Mouse (Mus musculus) intestine, embryonic 15.5 days (tissue): ENCODE results near the gene Cdh22. TPM values are rescaled to one million over a fixed set of nuclear protein-coding genes. Genes with fewer than 3 reads are reported as not detected.

Source experiments
- ATAC-seq: fragments of 200-750 bp; cut with Nextera tagmentation; 2 replicates; pipeline ENCODE4 v1.8.0; 2017; ENCODE audit warnings: moderate TSS enrichment, moderate library complexity
- H3K27ac ChIP-seq: fragments of 300-500 bp; sonication (generic); 2 replicates; pipeline ENCODE4 v1.5.1; 2015; ENCODE audit warnings: mild to moderate bottlenecking, inconsistent platforms
- H3K27me3 ChIP-seq: fragments of 300-500 bp; sonication (generic); replicated peaks from 2 replicates; pipeline ENCODE4 v1.6.1; 2015; ENCODE audit warnings: inconsistent platforms
- H3K36me3 ChIP-seq: fragments of 300-500 bp; sonication (generic); 2 replicates; pipeline ENCODE4 v1.6.1; 2015; ENCODE audit warnings: inconsistent platforms
- H3K4me1 ChIP-seq: fragments of 300-500 bp; sonication (generic); replicated peaks from 2 replicates; pipeline ENCODE4 v1.6.1; 2015; ENCODE audit warnings: inconsistent platforms
- H3K4me2 ChIP-seq: fragments of 300-500 bp; sonication (generic); replicated peaks from 2 replicates; pipeline ENCODE4 v1.6.1; 2015; ENCODE audit warnings: mild to moderate bottlenecking, inconsistent platforms
- H3K4me3 ChIP-seq: fragments of 300-500 bp; sonication (generic); replicated peaks from 2 replicates; pipeline ENCODE4 v1.5.1; 2015; ENCODE audit warnings: inconsistent platforms
- H3K9ac ChIP-seq: fragments of 300-500 bp; sonication (generic); 2 replicates; pipeline ENCODE4 v1.6.1; 2015; ENCODE audit warnings: inconsistent platforms
- H3K9me3 ChIP-seq: fragments of 300-500 bp; sonication (generic); 2 replicates; pipeline ENCODE4 v1.6.1; 2016; ENCODE audit warnings: inconsistent platforms
- WGBS: fragments of 180-500 bp; shearing (Covaris S2); methylation state at CpG from one replicate; pipeline ENCODE4 v1.1.7; 2015; 5-methylcytosine and 5-hydroxymethylcytosine counted together
- polyA plus RNA-seq: library from polyadenylated mRNA; unstranded; fragments of >200 nt; fragmentation: Nextera tagmentation; extraction: Ambion mirVana; gene quantifications from 2 replicates; pipeline ENCODE4 v1.2.1, GENCODE M21; 2015

The Cdh22 gene
- polyA plus RNA-seq, 1 experiment from 2014 or later: 0.62 TPM

DNA sequence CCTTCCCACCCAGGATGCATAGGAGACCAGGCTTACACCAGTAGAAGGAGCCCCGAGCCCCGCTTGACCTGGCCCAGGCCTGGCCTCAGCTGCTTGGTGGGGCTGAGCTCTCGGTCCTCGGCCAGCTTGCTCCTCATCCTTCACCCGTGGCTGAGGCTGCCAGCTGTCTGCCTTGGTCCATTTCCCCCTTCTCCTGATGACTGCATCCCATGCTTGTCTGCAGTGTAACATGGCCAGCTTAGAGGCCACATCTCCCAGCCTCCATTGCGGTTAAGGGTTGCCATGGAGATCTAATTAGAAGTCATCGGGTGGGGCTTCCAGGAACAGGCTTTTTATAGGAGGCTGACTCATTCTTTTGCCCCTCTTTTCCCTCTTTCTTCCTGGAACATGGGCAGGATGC, 29.2 kb upstream of the Cdh22 start:
- Histone ChIP-seq H3K4me2 (no peak overlapping the region), H3K27me3 (peaks cover 18% of the 10 kb centered on the region), H3K4me3 (no peak overlapping the region), H3K9ac (no peak overlapping the region), H3K9me3 (no peaks in the 10 kb centered on the region), H3K27ac (no peak overlapping the region), H3K4me1 (no peaks in the 10 kb centered on the region), H3K36me3 (no peaks in the 10 kb centered on the region)
- 54% methylated on average over 7 of the region's 7 CpGs for WGBS
- no peak for ATAC-seq

DNA sequence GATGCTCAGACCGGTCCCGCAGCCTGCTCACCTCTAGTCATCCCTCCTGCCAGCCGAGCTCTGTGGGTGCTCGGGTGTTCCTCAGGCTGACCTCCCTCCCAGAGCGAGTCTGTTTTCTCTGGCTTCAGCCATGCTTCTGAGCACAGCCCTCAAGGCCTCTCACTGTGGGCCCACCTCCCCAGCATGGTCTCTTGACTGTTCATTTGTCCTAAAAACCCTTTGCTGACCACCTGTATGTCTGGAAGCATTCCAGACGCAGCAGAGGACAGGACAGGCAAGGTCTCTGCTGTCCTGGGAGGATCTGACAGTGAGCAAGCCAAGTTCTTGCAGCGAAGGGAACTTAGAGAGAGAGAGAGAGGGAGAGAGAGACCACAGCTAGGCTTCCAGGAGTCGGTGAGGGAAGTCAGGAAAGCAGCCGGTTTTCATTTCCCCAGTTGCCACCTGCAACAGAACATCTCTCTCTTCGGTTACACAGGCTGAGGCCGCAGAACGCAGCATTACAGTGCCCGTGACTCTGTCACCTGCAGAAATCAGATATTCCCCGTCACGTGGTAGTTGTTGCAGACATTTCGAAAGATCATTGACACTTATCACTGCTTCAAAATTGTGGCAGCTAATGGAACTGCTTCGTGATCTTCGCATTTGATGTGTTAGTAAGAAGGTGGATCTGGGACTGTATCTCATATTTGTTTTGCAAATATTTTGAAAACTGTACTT, 27.8 kb upstream of the Cdh22 start:
- Histone ChIP-seq H3K4me2 (no peak overlapping the region), H3K4me3 (no peak overlapping the region), H3K36me3 (no peaks in the 10 kb centered on the region), H3K27me3 (peaks cover 22% of the 10 kb centered on the region), H3K4me1 (no peaks in the 10 kb centered on the region), H3K9me3 (no peaks in the 10 kb centered on the region), H3K27ac (no peak overlapping the region), H3K9ac (no peak overlapping the region)
- no peak for ATAC-seq
- WGBS: 52% methylated on average over 18 of the region's 18 CpGs

DNA sequence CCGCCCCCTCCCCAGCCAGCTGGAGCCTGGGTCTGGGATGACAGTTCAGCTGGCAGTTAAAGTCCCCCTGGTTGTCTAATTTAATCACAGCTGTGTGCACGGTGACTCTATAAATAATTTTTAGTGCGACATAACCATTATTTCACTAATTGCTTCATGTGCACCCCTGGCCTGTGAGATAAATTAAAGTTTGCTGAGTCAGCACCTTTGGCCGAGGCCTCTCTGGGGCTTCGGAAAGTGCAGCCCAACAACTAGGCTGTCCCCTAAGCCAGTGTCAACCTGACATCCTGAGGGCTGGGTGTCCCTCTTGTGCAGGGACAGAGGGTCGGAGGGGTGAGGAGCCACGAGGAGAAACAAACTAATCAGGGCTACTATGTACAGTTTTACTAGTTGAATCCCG, 25.2 kb upstream of the Cdh22 start:
- Histone ChIP-seq H3K36me3 (no peaks in the 10 kb centered on the region), H3K9me3 (no peaks in the 10 kb centered on the region), H3K4me3 (no peak overlapping the region), H3K9ac (no peak overlapping the region), H3K4me2 (no peak overlapping the region), H3K4me1 (no peaks in the 10 kb centered on the region), H3K27ac (no peak overlapping the region), H3K27me3 (peaks cover 26% of the 10 kb centered on the region)
- WGBS: 68% methylated on average over 8 of the region's 8 CpGs
- no peak for ATAC-seq

GRCm38 (mm10) chr2:165258321-165258720, 23.7 kb upstream of the Cdh22 start:
- 73% methylated on average over 6 of the region's 6 CpGs for WGBS
- peaks cover 41% of the 10 kb centered on the region for H3K27me3 ChIP-seq
- no peak overlapping the region for H3K9ac ChIP-seq
- H3K4me1 ChIP-seq: no peaks in the 10 kb centered on the region
- H3K9me3 ChIP-seq: no peaks in the 10 kb centered on the region
- no peaks in the 10 kb centered on the region for H3K36me3 ChIP-seq
- H3K4me3 ChIP-seq: no peak overlapping the region
- H3K4me2 ChIP-seq: no peak overlapping the region
- ATAC-seq: no peak
- H3K27ac ChIP-seq: no peak overlapping the region

GRCm38 (mm10) chr2:165257151-165257834, 22.6 kb upstream of the Cdh22 start:
- Histone ChIP-seq H3K4me2 (no peak overlapping the region), H3K27me3 (peaks cover 48% of the 10 kb centered on the region), H3K27ac (no peak overlapping the region), H3K36me3 (no peaks in the 10 kb centered on the region), H3K4me1 (no peaks in the 10 kb centered on the region), H3K9ac (no peak overlapping the region), H3K9me3 (no peaks in the 10 kb centered on the region), H3K4me3 (no peak overlapping the region)
- ATAC-seq: no peak
- WGBS: 39% methylated on average over 11 of the region's 11 CpGs

GRCm38 (mm10) chr2:165256213-165256612, 21.6 kb upstream of the Cdh22 start:
- Histone ChIP-seq H3K9me3 (no peaks in the 10 kb centered on the region), H3K4me1 (no peaks in the 10 kb centered on the region), H3K4me2 (no peak overlapping the region), H3K4me3 (no peak overlapping the region), H3K27ac (no peak overlapping the region), H3K27me3 (peaks cover 49% of the 10 kb centered on the region), H3K36me3 (no peaks in the 10 kb centered on the region), H3K9ac (no peak overlapping the region)
- ATAC-seq: no peak
- 64% methylated on average over 10 of the region's 10 CpGs for WGBS

- Histone ChIP-seq H3K36me3 (no peaks in the 10 kb centered on the region), H3K4me2 (no peak overlapping the region), H3K9ac (no peak overlapping the region), H3K9me3 (no peaks in the 10 kb centered on the region), H3K4me1 (no peaks in the 10 kb centered on the region), H3K27me3 (peaks cover 49% of the 10 kb centered on the region), H3K4me3 (no peak overlapping the region), H3K27ac (no peak overlapping the region)
- 16% methylated on average over 10 of the region's 10 CpGs for WGBS
- ATAC-seq: no peak
Measured at GRCm38 (mm10) chr2:165253867-165254266, 19.2 kb upstream of the Cdh22 start.

DNA sequence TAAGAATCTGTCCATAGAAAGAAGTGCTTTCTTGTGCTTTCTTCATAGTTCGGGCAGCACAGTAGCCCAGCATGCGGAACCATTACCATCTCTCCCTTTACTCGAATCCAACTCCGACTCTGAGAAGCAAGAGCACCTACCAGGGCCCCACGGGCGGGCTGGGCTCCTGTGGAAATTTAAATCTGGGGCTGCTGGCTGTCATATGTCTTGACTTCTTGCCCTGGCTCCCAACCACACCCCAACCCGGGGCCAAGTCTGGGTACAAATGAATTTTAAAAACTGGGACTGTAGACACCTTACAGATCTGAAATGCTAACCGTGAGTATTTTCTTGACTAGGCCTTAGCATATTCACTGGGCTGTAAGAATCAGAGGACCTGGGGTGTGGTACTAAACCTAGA, 18.6 kb upstream of the Cdh22 start:
- H3K36me3 ChIP-seq: no peaks in the 10 kb centered on the region
- H3K4me1 ChIP-seq: no peaks in the 10 kb centered on the region
- H3K4me3 ChIP-seq: no peak overlapping the region
- WGBS: 80% methylated on average over 8 of the region's 8 CpGs
- ATAC-seq: no peak
- H3K27ac ChIP-seq: no peak overlapping the region
- no peak overlapping the region for H3K4me2 ChIP-seq
- H3K9ac ChIP-seq: no peak overlapping the region
- H3K9me3 ChIP-seq: no peaks in the 10 kb centered on the region
- peaks cover 46% of the 10 kb centered on the region for H3K27me3 ChIP-seq

- no peak overlapping the region for H3K27ac ChIP-seq
- no peak for ATAC-seq
- WGBS: 60% methylated on average over 9 of the region's 9 CpGs
Measured at GRCm38 (mm10) chr2:165252801-165253200, 18.1 kb upstream of the Cdh22 start.

GRCm38 (mm10) chr2:165252381-165252780, 17.7 kb upstream of the Cdh22 start:
- H3K27ac ChIP-seq: no peak overlapping the region
- 74% methylated on average over 8 of the region's 8 CpGs for WGBS
- no peak overlapping the region for H3K9ac ChIP-seq
- no peaks in the 10 kb centered on the region for H3K4me1 ChIP-seq
- no peaks in the 10 kb centered on the region for H3K36me3 ChIP-seq
- ATAC-seq: no peak
- H3K4me2 ChIP-seq: no peak overlapping the region
- H3K4me3 ChIP-seq: no peak overlapping the region
- H3K9me3 ChIP-seq: no peaks in the 10 kb centered on the region
- peaks cover 40% of the 10 kb centered on the region for H3K27me3 ChIP-seq

More at GRCm38 (mm10) chr2:165252801-165253200, 18.1 kb upstream of the Cdh22 start:
- no peaks in the 10 kb centered on the region for H3K36me3 ChIP-seq
- H3K9me3 ChIP-seq: no peaks in the 10 kb centered on the region
- H3K27me3 ChIP-seq: peaks cover 42% of the 10 kb centered on the region
- no peaks in the 10 kb centered on the region for H3K4me1 ChIP-seq
- H3K4me3 ChIP-seq: no peak overlapping the region
- H3K4me2 ChIP-seq: no peak overlapping the region
- H3K9ac ChIP-seq: no peak overlapping the region

- Histone ChIP-seq H3K4me2 (no peak overlapping the region), H3K27ac (no peak overlapping the region), H3K4me1 (no peaks in the 10 kb centered on the region), H3K27me3 (peaks cover 41% of the 10 kb centered on the region), H3K36me3 (no peaks in the 10 kb centered on the region), H3K4me3 (no peak overlapping the region), H3K9ac (no peak overlapping the region), H3K9me3 (no peaks in the 10 kb centered on the region)
- no peak for ATAC-seq
- WGBS: 22% methylated on average over 1 of the region's 1 CpGs
Measured at GRCm38 (mm10) chr2:165250903-165251302, 16.2 kb upstream of the Cdh22 start.

DNA sequence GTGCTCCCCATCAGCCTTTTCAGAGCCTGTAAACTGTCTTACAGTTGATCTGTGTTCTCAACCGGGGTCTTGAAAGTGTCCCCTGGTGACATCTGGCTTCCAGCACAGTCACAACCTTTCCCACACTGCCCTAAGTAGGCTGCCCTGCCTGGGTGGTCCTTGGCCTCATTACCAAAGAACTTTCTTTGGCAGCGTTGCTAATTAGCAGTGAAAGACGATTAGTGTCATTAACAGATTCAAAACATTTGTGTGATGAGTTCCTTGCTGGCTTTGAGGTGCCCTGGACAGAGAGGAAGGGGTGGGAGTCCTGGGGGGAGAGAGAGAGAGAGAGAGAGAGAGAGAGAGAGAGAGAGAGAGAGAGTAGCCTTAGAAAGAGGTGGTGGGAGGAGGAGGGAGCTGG, 14.3 kb upstream of the Cdh22 start:
- Histone ChIP-seq H3K36me3 (no peaks in the 10 kb centered on the region), H3K4me1 (no peaks in the 10 kb centered on the region), H3K4me3 (no peak overlapping the region), H3K27me3 (peaks cover 40% of the 10 kb centered on the region), H3K9ac (no peak overlapping the region), H3K9me3 (no peaks in the 10 kb centered on the region), H3K27ac (no peak overlapping the region), H3K4me2 (no peak overlapping the region)
- ATAC-seq: no peak
- 18% methylated on average over 3 of the region's 3 CpGs for WGBS

- Histone ChIP-seq H3K4me3 (no peak overlapping the region), H3K4me2 (no peak overlapping the region), H3K9me3 (no peaks in the 10 kb centered on the region), H3K4me1 (no peaks in the 10 kb centered on the region), H3K9ac (no peak overlapping the region), H3K27ac (no peak overlapping the region), H3K36me3 (no peaks in the 10 kb centered on the region), H3K27me3 (peaks cover 48% of the 10 kb centered on the region)
- WGBS: 15% methylated on average over 11 of the region's 11 CpGs
- ATAC-seq: no peak
Measured at GRCm38 (mm10) chr2:165246349-165246748, 11.7 kb upstream of the Cdh22 start.
